Mouse (Mus musculus): ENCODE data around the gene Rreb1. TPM values are rescaled to one million over a fixed set of nuclear protein-coding genes. Genes with fewer than 3 reads are reported as not detected.

The Rreb1 gene
- polyA plus RNA-seq, 1 experiment from 2014 or later: 4.8 TPM

DNA sequence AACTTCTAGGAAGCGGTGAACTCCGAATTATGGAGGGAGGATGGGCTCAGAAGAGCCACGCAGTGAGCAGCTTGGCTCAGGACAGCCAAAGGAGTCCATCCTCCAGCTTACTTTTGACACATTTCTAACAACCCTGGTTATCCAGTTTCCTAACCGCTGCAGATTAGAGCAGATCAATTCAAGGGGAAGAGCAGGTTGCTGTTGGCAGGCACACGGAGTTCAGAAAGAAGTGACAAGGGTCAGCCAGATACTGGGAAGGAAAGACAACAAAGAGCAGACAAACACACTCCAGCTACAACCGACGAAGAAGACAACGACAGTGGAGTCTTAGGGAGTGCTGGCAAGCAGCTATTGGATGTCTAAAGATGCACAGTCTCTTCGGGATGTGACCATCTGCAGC, 36.8 kb downstream of the Rreb1 start:
- ATAC-seq (ENCODE audit: low read depth) (no peak), DNase-seq (no peak)
- Histone ChIP-seq H3K27ac (no peak overlapping the region), H3K4me1 (replicated peaks) (peaks cover 8% of the 10 kb centered on the region), H3K4me2 (no peak overlapping the region), H3K4me3 (replicated peaks) (no peak overlapping the region), H3K27me3 (no peaks in the 10 kb centered on the region), H3K36me3 (no peaks in the 10 kb centered on the region), H3K9ac (no peak overlapping the region), H3K9me3 (replicated peaks) (no peaks in the 10 kb centered on the region)
- WGBS (ENCODE audit: insufficient replicate concordance): 70% methylated on average over 9 of the region's 9 CpGs

DNA sequence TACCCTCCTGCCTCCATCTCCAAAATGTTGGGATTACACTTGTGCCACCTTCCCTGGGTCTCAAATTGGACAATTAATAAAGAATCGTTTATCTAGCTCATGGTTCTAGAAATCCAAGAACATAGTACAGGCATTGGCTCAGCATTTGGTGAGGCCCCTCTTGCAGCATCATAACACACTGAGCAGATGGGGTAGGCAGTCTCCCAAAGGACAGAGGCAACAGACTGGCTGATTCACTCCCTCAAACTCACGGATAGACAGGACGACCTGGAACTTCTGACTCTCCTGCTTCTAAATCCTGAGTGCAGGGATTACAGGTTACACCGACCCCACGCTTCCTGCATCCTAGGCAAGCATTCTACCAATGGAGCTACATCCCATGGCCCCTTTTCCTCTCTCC, 38.5 kb downstream of the Rreb1 start:
- 75% methylated on average over 5 of the region's 5 CpGs for WGBS (ENCODE audit: insufficient replicate concordance)
- ATAC-seq (ENCODE audit: low read depth): no peak

DNA sequence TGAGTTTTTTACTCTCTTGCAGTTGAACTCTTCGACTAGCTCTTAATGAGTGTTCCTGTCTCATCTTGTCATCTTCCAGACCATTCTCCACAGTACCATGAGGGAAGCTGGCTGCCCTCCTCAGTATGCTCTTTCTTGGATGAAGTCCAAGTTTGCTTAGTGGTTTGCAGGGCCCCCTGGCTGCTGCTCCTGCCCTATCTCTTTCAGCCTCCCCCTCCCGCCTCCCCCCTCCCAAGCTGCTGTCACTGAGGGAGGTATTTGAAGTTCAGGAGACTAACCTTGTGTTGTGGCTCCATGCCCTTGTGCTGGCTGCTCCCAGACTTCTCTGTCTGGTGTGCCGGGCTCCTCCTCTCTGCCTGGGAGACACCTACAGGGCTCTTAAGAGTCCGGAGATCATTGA, 43.2 kb downstream of the Rreb1 start:
- Histone ChIP-seq H3K9me3 (replicated peaks) (no peaks in the 10 kb centered on the region), H3K27me3 (no peaks in the 10 kb centered on the region), H3K4me3 (replicated peaks) (no peak overlapping the region), H3K4me2 (no peak overlapping the region), H3K4me1 (replicated peaks) (peaks cover 35% of the 10 kb centered on the region), H3K27ac (peak overlapping the region; percentile 43; the same call in 1 of the 2 replicates), H3K9ac (peak overlapping the region; percentile 17; the same call in 1 of the 2 replicates), H3K36me3 (no peaks in the 10 kb centered on the region)
- ATAC-seq (ENCODE audit: low read depth) (0 out of 2 replicates have a peak, but pooled peaks have one; percentile 3), DNase-seq (no peak)
- 24% methylated on average over 4 of the region's 4 CpGs for WGBS (ENCODE audit: insufficient replicate concordance)

More for the DNA sequence above, 38.5 kb downstream of the Rreb1 start:
- Histone ChIP-seq H3K9ac (no peak overlapping the region), H3K4me2 (no peak overlapping the region), H3K9me3 (replicated peaks) (no peaks in the 10 kb centered on the region), H3K4me3 (replicated peaks) (no peak overlapping the region), H3K27ac (no peak overlapping the region), H3K4me1 (replicated peaks) (peaks cover 16% of the 10 kb centered on the region), H3K27me3 (no peaks in the 10 kb centered on the region), H3K36me3 (no peaks in the 10 kb centered on the region)
- DNase-seq: no peak

DNA sequence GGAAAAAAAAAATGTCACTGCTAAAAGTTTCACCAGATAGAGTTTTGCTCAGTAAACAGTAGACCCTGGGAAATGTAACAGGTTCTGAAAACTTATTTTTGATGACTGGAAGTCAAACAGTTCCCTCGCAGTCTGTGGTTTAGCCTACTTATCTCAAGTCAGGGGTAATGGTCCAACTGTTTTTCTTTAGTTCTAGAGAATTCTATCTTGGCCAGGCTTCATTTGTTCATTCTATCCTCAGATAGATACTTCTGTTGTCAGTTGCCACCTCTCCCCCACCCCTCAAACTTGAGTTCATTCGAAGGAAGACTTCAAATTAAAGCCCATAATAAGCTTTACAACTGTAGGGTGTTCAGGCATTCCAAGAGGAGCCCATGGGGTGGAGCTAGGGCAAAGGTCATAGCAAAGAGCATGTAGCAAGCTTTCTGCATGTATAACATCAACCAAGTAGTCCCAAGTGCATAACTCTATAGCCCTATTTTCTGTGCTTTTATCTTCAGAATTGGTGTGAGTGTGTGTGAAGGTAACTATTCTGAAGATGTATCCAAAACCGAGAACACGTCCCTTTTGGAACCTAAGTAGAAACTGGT, 46.2 kb downstream of the Rreb1 start:
- ATAC-seq (ENCODE audit: low read depth) (no peak), DNase-seq (no peak)
- Histone ChIP-seq H3K36me3 (no peaks in the 10 kb centered on the region), H3K4me1 (replicated peaks) (peaks cover 50% of the 10 kb centered on the region), H3K27me3 (no peaks in the 10 kb centered on the region), H3K9ac (peak overlapping the region; percentile 81; the same call in 1 of the 2 replicates), H3K27ac (peak overlapping the region; percentile 85), H3K4me3 (replicated peaks) (no peak overlapping the region), H3K9me3 (replicated peaks) (no peaks in the 10 kb centered on the region), H3K4me2 (peak overlapping the region; percentile 97)
- WGBS (ENCODE audit: insufficient replicate concordance): 11% methylated on average over 4 of the region's 4 CpGs

DNA sequence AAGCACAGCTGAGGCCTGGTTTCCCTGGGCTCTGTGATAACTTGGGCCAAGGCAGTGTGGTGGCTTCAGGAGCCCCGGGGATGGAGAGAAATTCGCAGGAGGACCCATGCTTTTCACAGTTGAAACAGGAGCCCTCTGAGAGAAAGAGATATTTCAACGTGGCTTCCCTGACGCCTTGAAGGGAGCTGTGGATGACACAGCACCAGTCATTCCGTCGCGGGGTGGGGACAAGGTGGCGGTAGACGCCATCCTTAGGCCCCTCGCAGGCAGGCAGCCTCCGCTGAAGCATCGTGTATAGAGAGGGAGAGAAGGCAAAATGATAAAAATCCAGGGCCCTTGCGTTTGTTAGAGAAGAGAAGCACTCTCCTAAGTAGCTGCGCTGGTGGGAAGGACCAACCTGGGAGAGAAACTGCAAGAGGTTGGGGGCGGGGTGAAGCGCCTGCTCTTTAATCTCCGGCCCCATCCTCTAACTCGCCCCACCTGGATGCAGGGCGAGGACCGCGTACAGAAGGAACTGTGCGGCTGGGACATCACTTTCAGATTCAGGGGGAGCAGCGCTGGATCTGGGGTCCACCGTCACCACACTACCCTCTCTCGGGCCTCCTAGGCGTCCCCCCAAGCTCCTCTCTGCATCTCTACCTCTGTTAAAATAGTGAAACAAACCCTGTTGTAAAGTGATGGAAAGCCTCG, 46.9 kb downstream of the Rreb1 start:
- H3K27ac ChIP-seq: peak overlapping the region; percentile 85
- ATAC-seq (ENCODE audit: low read depth) (peak; percentile 60), DNase-seq (peak; percentile 51)
- H3K9me3 ChIP-seq (replicated peaks): no peaks in the 10 kb centered on the region
- no peaks in the 10 kb centered on the region for H3K27me3 ChIP-seq
- H3K4me1 ChIP-seq (replicated peaks): peaks cover 55% of the 10 kb centered on the region
- H3K4me2 ChIP-seq: peak overlapping the region; percentile 97
- H3K36me3 ChIP-seq: no peaks in the 10 kb centered on the region
- peak overlapping the region; percentile 81 for H3K9ac ChIP-seq
- 3% methylated on average over 27 of the region's 27 CpGs for WGBS (ENCODE audit: insufficient replicate concordance)
- H3K4me3 ChIP-seq (replicated peaks): peak overlapping the region; percentile 81

DNA sequence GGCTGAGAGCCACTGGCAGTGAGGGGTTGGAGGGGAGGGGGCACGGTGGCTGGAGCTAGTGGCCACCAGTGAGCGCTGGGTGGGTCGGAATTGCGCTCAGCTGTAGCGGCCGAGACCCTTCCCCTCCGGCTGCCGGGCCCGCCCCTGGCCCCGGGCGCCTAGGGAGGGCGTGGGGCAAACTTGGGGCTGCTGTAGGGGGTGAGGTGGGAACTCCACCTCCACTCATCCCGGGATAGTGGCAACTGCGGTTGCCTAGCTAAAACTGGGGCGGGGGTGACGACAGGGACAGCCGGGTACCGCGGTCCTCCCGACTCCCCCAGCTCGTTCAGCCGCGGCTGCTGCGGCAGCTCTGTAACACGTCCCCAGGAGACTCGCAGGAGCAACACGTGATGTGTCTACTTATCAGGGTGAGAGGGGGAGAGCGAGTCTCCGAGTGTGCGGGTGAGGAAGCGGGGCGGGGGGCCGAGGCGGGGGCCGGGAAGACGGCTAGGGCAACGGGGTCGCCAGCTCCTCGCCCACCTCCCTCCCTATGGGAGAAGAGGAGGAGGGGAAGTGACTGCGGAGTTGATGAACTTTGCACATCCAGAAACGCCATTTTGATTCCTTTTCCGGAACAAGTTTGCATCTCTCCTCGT, 47.6 kb downstream of the Rreb1 start:
- ATAC-seq (ENCODE audit: low read depth): peak; percentile 71
- peak overlapping the region; percentile 97 for H3K4me2 ChIP-seq
- DNase-seq: peak; percentile 59

DNA sequence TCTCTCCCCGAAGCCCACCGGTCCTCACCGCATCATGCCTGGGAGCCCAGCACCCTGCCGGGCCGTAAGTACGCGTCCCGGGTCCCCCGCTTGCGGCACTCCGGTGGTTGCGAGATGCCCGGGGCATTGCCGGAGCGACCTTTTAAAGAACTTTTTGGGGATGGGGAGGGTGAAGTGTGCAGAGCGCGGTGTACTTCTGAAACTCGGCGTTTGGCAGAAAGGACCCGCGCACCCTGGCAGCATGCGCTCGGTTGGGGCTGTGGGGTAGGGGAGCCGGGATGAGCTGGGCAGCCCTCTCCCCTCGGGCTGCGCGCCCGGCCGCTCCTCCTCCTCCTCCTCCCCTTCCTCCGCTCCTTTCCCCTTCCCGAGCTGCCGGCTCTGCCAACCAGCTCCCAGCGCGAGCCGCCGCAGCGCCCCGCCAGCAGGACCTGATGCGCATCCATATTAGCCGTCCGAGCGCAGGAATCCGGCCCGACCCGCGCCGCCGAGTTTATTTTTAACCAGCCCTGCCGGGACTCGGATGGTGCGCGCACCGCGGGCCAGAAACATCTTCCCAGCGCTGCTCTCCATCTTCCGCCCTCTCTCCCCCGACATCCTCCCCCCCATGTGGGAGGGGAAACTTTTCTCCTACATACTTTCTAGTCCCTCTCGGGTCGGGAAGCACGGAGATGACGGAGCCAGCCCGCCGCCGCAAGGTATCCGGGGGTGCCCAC, 48.2 kb downstream of the Rreb1 start:
- ATAC-seq (ENCODE audit: low read depth) (peak; percentile 19), DNase-seq (peak; percentile 48)
- H3K4me3 ChIP-seq (replicated peaks): peak overlapping the region; percentile 81
- peak overlapping the region; percentile 97 for H3K4me2 ChIP-seq
- peak overlapping the region; percentile 81 for H3K9ac ChIP-seq
- H3K4me1 ChIP-seq (replicated peaks): peaks cover 63% of the 10 kb centered on the region
- H3K9me3 ChIP-seq (replicated peaks): no peaks in the 10 kb centered on the region
- peak overlapping the region; percentile 85 for H3K27ac ChIP-seq
- no peaks in the 10 kb centered on the region for H3K36me3 ChIP-seq
- H3K27me3 ChIP-seq: no peaks in the 10 kb centered on the region
- WGBS (ENCODE audit: insufficient replicate concordance): under 1% methylated on average over 65 of the region's 65 CpGs

More for the DNA sequence above, 47.6 kb downstream of the Rreb1 start:
- H3K36me3 ChIP-seq: no peaks in the 10 kb centered on the region
- peak overlapping the region; percentile 81 for H3K4me3 ChIP-seq (replicated peaks)
- 1% methylated on average over 40 of the region's 43 CpGs for WGBS (ENCODE audit: insufficient replicate concordance)
- no peaks in the 10 kb centered on the region for H3K27me3 ChIP-seq
- H3K4me1 ChIP-seq (replicated peaks): peaks cover 61% of the 10 kb centered on the region
- H3K9me3 ChIP-seq (replicated peaks): no peaks in the 10 kb centered on the region
- H3K9ac ChIP-seq: peak overlapping the region; percentile 81
- H3K27ac ChIP-seq: peak overlapping the region; percentile 85

DNA sequence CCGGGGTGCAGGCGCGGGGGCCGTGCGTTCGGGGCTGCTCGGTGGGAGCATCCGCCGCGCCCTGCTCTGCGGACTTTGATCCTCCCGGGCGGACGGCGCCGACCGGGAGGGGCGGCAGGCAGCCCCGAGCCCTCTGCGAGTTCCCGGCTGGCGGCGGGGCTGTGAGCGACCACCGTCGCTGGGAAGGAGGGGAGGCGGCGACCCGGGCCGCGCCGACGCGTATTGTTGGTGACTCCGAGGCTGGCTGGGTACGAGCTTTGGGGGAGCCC, 48.7 kb downstream of the Rreb1 start:
- WGBS (ENCODE audit: insufficient replicate concordance): 0% methylated on average over 25 of the region's 36 CpGs
- H3K9me3 ChIP-seq (replicated peaks): no peaks in the 10 kb centered on the region
- DNase-seq: no peak
- H3K4me1 ChIP-seq (replicated peaks): peaks cover 63% of the 10 kb centered on the region
- peak overlapping the region; percentile 81 for H3K4me3 ChIP-seq (replicated peaks)
- peak; percentile 19; the same call in 1 of the 2 replicates for ATAC-seq (ENCODE audit: low read depth)
- peak overlapping the region; percentile 85 for H3K27ac ChIP-seq
- peak overlapping the region; percentile 97 for H3K4me2 ChIP-seq
- H3K27me3 ChIP-seq: no peaks in the 10 kb centered on the region
- H3K9ac ChIP-seq: peak overlapping the region; percentile 81
- no peaks in the 10 kb centered on the region for H3K36me3 ChIP-seq

DNA sequence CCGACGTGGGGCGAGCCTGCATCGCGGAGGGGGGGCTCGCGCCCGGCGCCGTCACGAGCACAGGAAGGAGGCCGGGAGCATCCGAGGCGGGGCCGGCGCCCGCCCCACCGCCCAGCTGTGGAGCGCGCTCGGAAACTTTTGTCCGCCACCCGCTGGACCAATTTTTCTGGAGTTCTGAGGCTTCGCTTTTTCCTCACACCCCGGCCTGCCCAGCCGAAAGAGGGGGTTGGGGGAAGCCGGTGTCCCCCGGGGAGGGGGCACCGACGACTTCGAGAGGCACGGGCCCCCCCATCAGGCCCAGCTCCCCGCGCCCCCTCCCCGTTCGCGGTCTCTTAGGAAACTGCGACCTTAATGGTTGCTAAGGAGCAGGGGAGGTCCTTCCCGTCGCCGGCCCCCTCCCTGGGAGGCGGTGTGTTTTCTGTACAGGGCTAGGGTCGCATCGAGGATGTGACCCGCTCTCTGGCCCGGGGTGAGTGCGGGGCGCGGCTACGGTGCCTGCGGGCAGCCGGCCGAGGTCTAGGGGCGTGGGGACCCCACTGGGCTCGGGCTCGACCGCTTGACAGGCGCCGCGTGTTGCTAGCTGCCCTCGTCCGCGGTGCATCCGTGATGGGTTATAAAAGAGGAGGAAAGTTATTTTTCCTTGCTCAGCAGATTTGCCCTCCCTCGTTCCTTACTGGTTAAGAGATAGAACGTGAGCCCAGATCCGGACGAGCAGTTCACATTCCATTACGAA, 49.2 kb downstream of the Rreb1 start:
- Histone ChIP-seq H3K27me3 (no peaks in the 10 kb centered on the region), H3K4me3 (replicated peaks) (peak overlapping the region; percentile 81), H3K27ac (peak overlapping the region; percentile 85), H3K36me3 (no peaks in the 10 kb centered on the region), H3K4me1 (replicated peaks) (peaks cover 68% of the 10 kb centered on the region), H3K9me3 (replicated peaks) (no peaks in the 10 kb centered on the region), H3K9ac (peak overlapping the region; percentile 81), H3K4me2 (peak overlapping the region; percentile 97)
- under 1% methylated on average over 69 of the region's 69 CpGs for WGBS (ENCODE audit: insufficient replicate concordance)
- DNase-seq: peak; percentile 34
- ATAC-seq (ENCODE audit: low read depth): peak; percentile 49

DNA sequence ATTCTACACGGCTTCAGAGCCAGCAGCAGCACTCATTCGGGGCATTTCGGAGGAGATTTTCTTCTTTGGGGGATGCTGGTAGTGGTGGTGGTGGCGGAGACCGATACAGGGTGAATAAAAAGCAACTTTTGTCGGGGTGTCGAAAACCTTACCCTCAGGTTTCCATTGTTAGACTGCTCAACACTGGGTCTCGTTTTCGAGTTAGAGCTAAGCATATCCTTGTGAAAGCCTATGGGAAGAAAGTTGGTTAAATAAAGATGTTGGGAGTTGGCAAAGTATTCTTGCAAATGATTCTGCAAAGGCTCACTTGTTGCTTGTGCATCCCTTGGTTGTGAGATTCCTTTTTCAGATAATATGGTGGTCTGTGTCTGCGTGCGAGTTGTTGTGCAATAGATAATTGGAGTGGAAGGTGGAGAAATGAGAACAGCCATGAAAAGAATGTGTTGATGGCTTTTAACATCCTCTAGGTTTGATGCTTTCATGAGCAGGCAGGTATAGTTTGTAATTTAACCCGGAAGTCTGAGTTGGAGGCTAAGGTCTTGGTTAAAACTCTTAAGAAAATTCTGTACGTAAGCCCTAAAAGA, 49.9 kb downstream of the Rreb1 start:
- Histone ChIP-seq H3K27ac (peak overlapping the region; percentile 85), H3K36me3 (no peaks in the 10 kb centered on the region), H3K27me3 (no peaks in the 10 kb centered on the region), H3K9ac (peak overlapping the region; percentile 81), H3K4me1 (replicated peaks) (peaks cover 75% of the 10 kb centered on the region), H3K4me2 (peak overlapping the region; percentile 97), H3K4me3 (replicated peaks) (peak overlapping the region; percentile 81), H3K9me3 (replicated peaks) (no peaks in the 10 kb centered on the region)
- DNase-seq (no peak), ATAC-seq (ENCODE audit: low read depth) (no peak)
- WGBS (ENCODE audit: insufficient replicate concordance): 5% methylated on average over 13 of the region's 13 CpGs
